Mouse (Mus musculus): ENCODE measurements around the gene Syt9.

GRCm38 (mm10) chr7:107529364-107529763 is 158.8 kb downstream of the Syt9 start:
- TF ChIP-seq POLR2A (IDR thresholded peaks at IDR 0.05; ENCODE audit: insufficient read depth, low read depth, low read length) (no peak), CTCF (IDR thresholded peaks at IDR 0.05) (no peak)

All from heart, adult 2 months (tissue).